Mouse (Mus musculus) midbrain, embryonic 13.5 days (tissue): ENCODE measurements around the gene Nepn. TPM values are rescaled to one million over a fixed set of nuclear protein-coding genes. Genes with fewer than 3 reads are reported as not detected.
"Not testable (repeated sequence)": the region's sequence is repeated elsewhere in the genome, so short reads cannot be mapped to it uniquely, and the experiment has no call there.

Experiments used
- ATAC-seq: fragments of 200-750 bp; cut with Nextera tagmentation; 2 replicates; pipeline ENCODE4 v1.8.0; 2017; ENCODE audit warnings: mild to moderate bottlenecking, moderate TSS enrichment, moderate library complexity
- H3K27ac ChIP-seq: fragments of 300-500 bp; sonication (generic); 2 replicates; pipeline ENCODE4 v1.5.1; 2015; ENCODE audit warnings: inconsistent platforms, mild to moderate bottlenecking, moderate library complexity
- H3K27me3 ChIP-seq: fragments of 300-500 bp; sonication (generic); 2 replicates; pipeline ENCODE4 v1.6.1; 2015; ENCODE audit warnings: mild to moderate bottlenecking, inconsistent platforms
- H3K36me3 ChIP-seq: fragments of 300-500 bp; sonication (generic); 2 replicates; pipeline ENCODE4 v1.6.1; 2015; ENCODE audit warnings: mild to moderate bottlenecking, inconsistent platforms
- H3K4me1 ChIP-seq: fragments of 300-500 bp; sonication (generic); replicated peaks from 2 replicates; pipeline ENCODE4 v1.6.1; 2015; ENCODE audit warnings: inconsistent platforms
- H3K4me2 ChIP-seq: fragments of 300-500 bp; sonication (generic); replicated peaks from 2 replicates; pipeline ENCODE4 v1.6.1; 2015; ENCODE audit warnings: moderate library complexity, mild to moderate bottlenecking, inconsistent platforms
- H3K4me3 ChIP-seq: fragments of 300-500 bp; sonication (generic); replicated peaks from 2 replicates; pipeline ENCODE4 v1.5.1; 2015; ENCODE audit warnings: mild to moderate bottlenecking, inconsistent platforms
- H3K9ac ChIP-seq: fragments of 300-500 bp; sonication (generic); replicated peaks from 2 replicates; pipeline ENCODE4 v1.6.1; 2015; ENCODE audit warnings: mild to moderate bottlenecking, inconsistent platforms
- H3K9me3 ChIP-seq: fragments of 300-500 bp; sonication (generic); 2 replicates; pipeline ENCODE4 v1.6.1; 2016; ENCODE audit warnings: mild to moderate bottlenecking, inconsistent platforms
- WGBS: fragments of 180-500 bp; shearing (Covaris S2); methylation state at CpG from one replicate; pipeline ENCODE4 v1.1.7; 2015; 5-methylcytosine and 5-hydroxymethylcytosine counted together
- polyA plus RNA-seq: library from polyadenylated mRNA; unstranded; fragments of >200 nt; fragmentation: Nextera tagmentation; extraction: Ambion mirVana; gene quantifications from 2 replicates; pipeline ENCODE4 v1.2.1, GENCODE M21; 2015

The Nepn gene
- not detected in 2 replicates for polyA plus RNA-seq

GRCm38 (mm10) chr10:52388922-52389430 lies at the start of gene Nepn:
Gene Nepn (plus strand): TSS chr10:52388972.
- H3K36me3 ChIP-seq, result no peaks in the 10 kb centered on the region
- no peak within 1 kb of the TSS for H3K9ac ChIP-seq
- WGBS, result 90% methylated on average over 5 of the region's 5 CpGs
- H3K9me3 ChIP-seq, result no peaks in the 10 kb centered on the region
- H3K27me3 ChIP-seq, result no peaks in the 10 kb centered on the region
- no peak for ATAC-seq
- H3K27ac ChIP-seq, result no peak within 1 kb of the TSS
- no peak within 1 kb of the TSS for H3K4me2 ChIP-seq
- no peak within 1 kb of the TSS for H3K4me3 ChIP-seq
- no peaks in the 10 kb centered on the region for H3K4me1 ChIP-seq

GRCm38 (mm10) chr10:52343324-52343723 lies 45.4 kb upstream of the Nepn start:
- not testable (repeated sequence) for H3K27ac ChIP-seq, H3K4me1 ChIP-seq, H3K27me3 ChIP-seq, H3K9me3 ChIP-seq, ATAC-seq, H3K4me3 ChIP-seq, H3K4me2 ChIP-seq, H3K9ac ChIP-seq
- 94% methylated on average over 4 of the region's 4 CpGs for WGBS
- peaks cover 73% of the 10 kb centered on the region for H3K36me3 ChIP-seq

GRCm38 (mm10) chr10:52353184-52353583 lies 35.6 kb upstream of the Nepn start:
- peaks cover 53% of the 10 kb centered on the region for H3K36me3 ChIP-seq
- H3K9me3 ChIP-seq, result no peaks in the 10 kb centered on the region
- ATAC-seq, result no peak
- H3K4me1 ChIP-seq, result no peaks in the 10 kb centered on the region
- WGBS, result 78% methylated on average over 9 of the region's 9 CpGs
- no peak overlapping the region for H3K4me2 ChIP-seq
- no peak overlapping the region for H3K27ac ChIP-seq
- no peaks in the 10 kb centered on the region for H3K27me3 ChIP-seq
- H3K4me3 ChIP-seq, result no peak overlapping the region
- no peak overlapping the region for H3K9ac ChIP-seq

- no peak within 1 kb of the TSS for H3K4me2 ChIP-seq
- H3K36me3 ChIP-seq, result peaks cover 20% of the 10 kb centered on the region
- no peak within 1 kb of the TSS for H3K4me3 ChIP-seq
- H3K9ac ChIP-seq, result no peak within 1 kb of the TSS
- 88% methylated on average over 2 of the region's 2 CpGs for WGBS
- no peak for ATAC-seq
- no peaks in the 10 kb centered on the region for H3K4me1 ChIP-seq
- H3K27me3 ChIP-seq, result no peaks in the 10 kb centered on the region
- no peaks in the 10 kb centered on the region for H3K9me3 ChIP-seq
- H3K27ac ChIP-seq, result no peak within 1 kb of the TSS
Measured at GRCm38 (mm10) chr10:52358467-52358866, 30.3 kb upstream of the Nepn start, which contains the start of gene Gm26741. Gene Gm26741 (plus strand): TSS chr10:52358767.

- H3K4me3 ChIP-seq, result no peak overlapping the region
- no peaks in the 10 kb centered on the region for H3K27me3 ChIP-seq
- no peak overlapping the region for H3K9ac ChIP-seq
- H3K36me3 ChIP-seq, result peaks cover 13% of the 10 kb centered on the region; the same call in 1 of the 2 replicates
- ATAC-seq, result no peak
- no peaks in the 10 kb centered on the region for H3K9me3 ChIP-seq
- H3K4me2 ChIP-seq, result no peak overlapping the region
- no peaks in the 10 kb centered on the region for H3K4me1 ChIP-seq
- H3K27ac ChIP-seq, result no peak overlapping the region
- WGBS, result 96% methylated on average over 4 of the region's 4 CpGs
Measured at GRCm38 (mm10) chr10:52360241-52360735, 28.5 kb upstream of the Nepn start.

GRCm38 (mm10) chr10:52360862-52361609 lies 27.7 kb upstream of the Nepn start:
- Histone ChIP-seq H3K27me3 (no peaks in the 10 kb centered on the region), H3K36me3 (peaks cover 10% of the 10 kb centered on the region; the same call in 1 of the 2 replicates), H3K9ac (no peak overlapping the region)

GRCm38 (mm10) chr10:52368376-52368775 lies 20.4 kb upstream of the Nepn start:
- no peaks in the 10 kb centered on the region for H3K9me3 ChIP-seq
- H3K27me3 ChIP-seq, result no peaks in the 10 kb centered on the region
- no peaks in the 10 kb centered on the region for H3K4me1 ChIP-seq
- H3K27ac ChIP-seq, result no peak overlapping the region
- WGBS, result 95% methylated on average over 4 of the region's 4 CpGs
- H3K9ac ChIP-seq, result no peak overlapping the region
- H3K36me3 ChIP-seq, result no peaks in the 10 kb centered on the region
- ATAC-seq, result no peak
- no peak overlapping the region for H3K4me2 ChIP-seq
- H3K4me3 ChIP-seq, result no peak overlapping the region

More at GRCm38 (mm10) chr10:52360862-52361609, 27.7 kb upstream of the Nepn start:
- H3K4me2 ChIP-seq, result no peak overlapping the region
- no peaks in the 10 kb centered on the region for H3K4me1 ChIP-seq
- 89% methylated on average over 9 of the region's 9 CpGs for WGBS
- H3K9me3 ChIP-seq, result no peaks in the 10 kb centered on the region
- H3K4me3 ChIP-seq, result no peak overlapping the region
- ATAC-seq, result no peak
- H3K27ac ChIP-seq, result no peak overlapping the region

GRCm38 (mm10) chr10:52373834-52374233 lies 14.9 kb upstream of the Nepn start:
- Histone ChIP-seq H3K4me2 (no peak overlapping the region), H3K9ac (no peak overlapping the region), H3K4me3 (no peak overlapping the region), H3K4me1 (peaks cover 13% of the 10 kb centered on the region), H3K36me3 (no peaks in the 10 kb centered on the region), H3K9me3 (no peaks in the 10 kb centered on the region), H3K27ac (no peak overlapping the region), H3K27me3 (no peaks in the 10 kb centered on the region)
- ATAC-seq, result no peak
- 81% methylated on average over 4 of the region's 4 CpGs for WGBS

- Histone ChIP-seq H3K27ac (no peak overlapping the region), H3K4me1 (peaks cover 21% of the 10 kb centered on the region), H3K9ac (no peak overlapping the region), H3K9me3 (no peaks in the 10 kb centered on the region), H3K4me3 (no peak overlapping the region), H3K36me3 (no peaks in the 10 kb centered on the region), H3K27me3 (no peaks in the 10 kb centered on the region), H3K4me2 (no peak overlapping the region)
- ATAC-seq, result no peak
Measured at GRCm38 (mm10) chr10:52374651-52375050, 14.1 kb upstream of the Nepn start.

GRCm38 (mm10) chr10:52376422-52376821 lies 12.3 kb upstream of the Nepn start:
- H3K9ac ChIP-seq, result no peak overlapping the region
- no peak overlapping the region for H3K4me3 ChIP-seq
- H3K4me2 ChIP-seq, result no peak overlapping the region
- WGBS, result 93% methylated on average over 2 of the region's 2 CpGs
- no peak for ATAC-seq
- H3K27ac ChIP-seq, result no peak overlapping the region
- H3K9me3 ChIP-seq, result no peaks in the 10 kb centered on the region
- no peaks in the 10 kb centered on the region for H3K27me3 ChIP-seq
- H3K4me1 ChIP-seq, result peaks cover 23% of the 10 kb centered on the region
- no peaks in the 10 kb centered on the region for H3K36me3 ChIP-seq

- no peak overlapping the region for H3K4me3 ChIP-seq
- no peak overlapping the region for H3K9ac ChIP-seq
- H3K9me3 ChIP-seq, result no peaks in the 10 kb centered on the region
- no peaks in the 10 kb centered on the region for H3K36me3 ChIP-seq
- peaks cover 27% of the 10 kb centered on the region for H3K4me1 ChIP-seq
- H3K27ac ChIP-seq, result no peak overlapping the region
- no peak for ATAC-seq
- no peak overlapping the region; the same call in 1 of the 2 replicates for H3K4me2 ChIP-seq
- no peaks in the 10 kb centered on the region for H3K27me3 ChIP-seq
- WGBS, result 95% methylated on average over 2 of the region's 2 CpGs
Measured at GRCm38 (mm10) chr10:52377813-52378212, 11.0 kb upstream of the Nepn start.

- Histone ChIP-seq H3K4me2 (peak overlapping the region; percentile 63), H3K9ac (peak overlapping the region; percentile 96), H3K27ac (peak overlapping the region; percentile 96), H3K36me3 (no peaks in the 10 kb centered on the region), H3K4me3 (peak overlapping the region; percentile 90), H3K4me1 (peaks cover 29% of the 10 kb centered on the region), H3K27me3 (no peaks in the 10 kb centered on the region), H3K9me3 (no peaks in the 10 kb centered on the region)
- peak; percentile 73 for ATAC-seq
- WGBS, result under 1% methylated on average over 19 of the region's 19 CpGs
Measured at GRCm38 (mm10) chr10:52381321-52381801, 7.4 kb upstream of the Nepn start.
